Mouse (Mus musculus): Measurements from ENCODE around the gene Sema3a.

The Sema3a gene

GRCm38 (mm10) chr5:13125241-13125692 is at the start of gene Sema3a:
Gene Sema3a (plus strand): TSS chr5:13125414.
- DNase-seq (ENCODE audit: low spot score) = no peak

- DNase-seq (ENCODE audit: low spot score) = no peak
These were observed 40.3 kb upstream of the Sema3a start for GRCm38 (mm10) chr5:13084777-13085439.

GRCm38 (mm10) chr5:13090431-13090830 is 34.8 kb upstream of the Sema3a start:
- no peak for DNase-seq (ENCODE audit: low spot score)

GRCm38 (mm10) chr5:13109522-13109921 is 15.7 kb upstream of the Sema3a start:
- DNase-seq (ENCODE audit: low spot score) = no peak

- no peak for DNase-seq (ENCODE audit: low spot score)
These were observed 8.0 kb upstream of the Sema3a start for GRCm38 (mm10) chr5:13117236-13117635.

- no peak for DNase-seq (ENCODE audit: low spot score)
These were observed 543 bp downstream of the Sema3a start for GRCm38 (mm10) chr5:13125757-13126156.

- no peak for DNase-seq (ENCODE audit: low spot score)
These were observed 982 bp downstream of the Sema3a start for GRCm38 (mm10) chr5:13126196-13126595.

- no peak for DNase-seq (ENCODE audit: low spot score)
These were observed 1.9 kb downstream of the Sema3a start for GRCm38 (mm10) chr5:13127121-13127520.

- DNase-seq (ENCODE audit: low spot score) = no peak
These were observed 19.7 kb downstream of the Sema3a start for GRCm38 (mm10) chr5:13144733-13145457.

- no peak for DNase-seq (ENCODE audit: low spot score)
These were observed 24.7 kb downstream of the Sema3a start for GRCm38 (mm10) chr5:13149909-13150308.

- DNase-seq (ENCODE audit: low spot score) = no peak
These were observed 25.8 kb downstream of the Sema3a start for GRCm38 (mm10) chr5:13151002-13151401.

GRCm38 (mm10) chr5:13157761-13158612 is 32.8 kb downstream of the Sema3a start:
- no peak for DNase-seq (ENCODE audit: low spot score)

GRCm38 (mm10) chr5:13182186-13182585 is 57.0 kb downstream of the Sema3a start:
- no peak for DNase-seq (ENCODE audit: low spot score)

GRCm38 (mm10) chr5:13197886-13198285 is 72.7 kb downstream of the Sema3a start:
- no peak for DNase-seq (ENCODE audit: low spot score)

- no peak for DNase-seq (ENCODE audit: low spot score)
These were observed 74.5 kb downstream of the Sema3a start for GRCm38 (mm10) chr5:13199709-13200108.

GRCm38 (mm10) chr5:13255353-13255752 is 130.1 kb downstream of the Sema3a start:
- no peak for DNase-seq (ENCODE audit: low spot score)

- DNase-seq (ENCODE audit: low spot score) = no peak
These were observed 131.1 kb downstream of the Sema3a start for GRCm38 (mm10) chr5:13256321-13256720.

GRCm38 (mm10) chr5:13263087-13263486 is 137.9 kb downstream of the Sema3a start:
- DNase-seq (ENCODE audit: low spot score) = no peak

GRCm38 (mm10) chr5:13263539-13263938 is 138.3 kb downstream of the Sema3a start:
- no peak for DNase-seq (ENCODE audit: low spot score)

- DNase-seq (ENCODE audit: low spot score) = no peak
These were observed 187.5 kb downstream of the Sema3a start for GRCm38 (mm10) chr5:13312667-13313066.

GRCm38 (mm10) chr5:13313977-13314376 is 188.8 kb downstream of the Sema3a start:
- no peak for DNase-seq (ENCODE audit: low spot score)

- no peak for DNase-seq (ENCODE audit: low spot score)
These were observed 193.7 kb downstream of the Sema3a start for GRCm38 (mm10) chr5:13318728-13319429.
